Mouse (Mus musculus) stomach, embryonic 14.5 days (tissue): ENCODE data around the gene Tnfrsf8. TPM values are rescaled to one million over a fixed set of nuclear protein-coding genes. Genes with fewer than 3 reads are reported as not detected.
A peak's percentile ranks its signal among the peaks of the same experiment; 100 is the strongest.

Source experiments
- ATAC-seq: fragments of 200-750 bp; cut with Nextera tagmentation; 2 replicates; pipeline ENCODE4 v1.8.0; 2017; ENCODE audit warnings: low read depth, moderate TSS enrichment; ENCODE audit not compliant: insufficient number of reproducible peaks, insufficient read depth, low FRiP score
- H3K27ac ChIP-seq: fragments of 300-500 bp; sonication (generic); 2 replicates; pipeline ENCODE4 v1.5.1; 2014; ENCODE audit warnings: mild to moderate bottlenecking, low read length, moderate library complexity, mixed read lengths
- H3K27me3 ChIP-seq: fragments of 300-500 bp; sonication (generic); 2 replicates; pipeline ENCODE4 v1.6.1; 2014; ENCODE audit warnings: low read length, control low read depth, mixed read lengths; ENCODE audit not compliant: control insufficient read depth, insufficient read depth
- H3K36me3 ChIP-seq: fragments of 300-500 bp; sonication (generic); 2 replicates; pipeline ENCODE4 v1.6.1; 2014; ENCODE audit warnings: mild to moderate bottlenecking, control low read depth, low read length, moderate library complexity, mixed read lengths; ENCODE audit not compliant: control insufficient read depth, insufficient read depth
- H3K4me1 ChIP-seq: fragments of 300-500 bp; sonication (generic); 2 replicates; pipeline ENCODE4 v1.6.1; 2014; ENCODE audit warnings: low read length, control low read depth, mixed read lengths; ENCODE audit not compliant: control insufficient read depth, insufficient read depth
- H3K4me2 ChIP-seq: fragments of 300-500 bp; sonication (generic); replicated peaks from 2 replicates; pipeline ENCODE4 v1.6.1; 2014; ENCODE audit warnings: low read depth, low read length, control low read depth
- H3K4me3 ChIP-seq: fragments of 300-500 bp; sonication (generic); 2 replicates; pipeline ENCODE4 v1.5.1; 2014; ENCODE audit warnings: low read depth, low read length, control low read depth
- H3K9ac ChIP-seq: fragments of 300-500 bp; sonication (generic); replicated peaks from 2 replicates; pipeline ENCODE4 v1.6.1; 2014; ENCODE audit warnings: low read depth, mild to moderate bottlenecking, control low read depth, low read length, moderate library complexity, mixed read lengths
- H3K9me3 ChIP-seq: fragments of 300-500 bp; sonication (generic); 2 replicates; pipeline ENCODE4 v1.6.1; 2016; ENCODE audit warnings: low read depth, low read length, control low read depth; ENCODE audit not compliant: control insufficient read depth
- WGBS: fragments of 180-500 bp; shearing (Covaris S2); extraction: QIAGEN DNeasy Blood & Tissue Kit; methylation state at CpG from one replicate; pipeline ENCODE4 v1.1.7; 2014; 5-methylcytosine and 5-hydroxymethylcytosine counted together
- polyA plus RNA-seq: library from polyadenylated mRNA; unstranded; fragments of >200 nt; fragmentation: Nextera tagmentation; extraction: Ambion mirVana; gene quantifications from 2 replicates; pipeline ENCODE4 v1.2.1, GENCODE M21; 2014

Gene Tnfrsf8
- polyA plus RNA-seq, 1 experiment from 2014 or later, result 0.20 TPM

GRCm38 (mm10) chr4:145270136-145270535 is 44.8 kb downstream of the Tnfrsf8 start:
- Histone ChIP-seq H3K27me3 (no peaks in the 10 kb centered on the region), H3K36me3 (no peaks in the 10 kb centered on the region), H3K9me3 (no peaks in the 10 kb centered on the region), H3K27ac (no peak overlapping the region), H3K9ac (no peak overlapping the region), H3K4me2 (no peak overlapping the region), H3K4me3 (no peak overlapping the region), H3K4me1 (no peaks in the 10 kb centered on the region)
- no peak for ATAC-seq
- 85% methylated on average over 5 of the region's 5 CpGs for WGBS

- 47% methylated on average over 4 of the region's 4 CpGs for WGBS
- no peak overlapping the region for H3K9ac ChIP-seq
- H3K27me3 ChIP-seq, result no peaks in the 10 kb centered on the region
- H3K9me3 ChIP-seq, result no peaks in the 10 kb centered on the region
- no peaks in the 10 kb centered on the region for H3K4me1 ChIP-seq
- no peaks in the 10 kb centered on the region for H3K36me3 ChIP-seq
- H3K4me2 ChIP-seq, result no peak overlapping the region
- no peak overlapping the region for H3K4me3 ChIP-seq
- peak; percentile 16; the same call in 1 of the 2 replicates for ATAC-seq
- H3K27ac ChIP-seq, result no peak overlapping the region
Measured at GRCm38 (mm10) chr4:145267631-145268110, 47.3 kb downstream of the Tnfrsf8 start.

DNA sequence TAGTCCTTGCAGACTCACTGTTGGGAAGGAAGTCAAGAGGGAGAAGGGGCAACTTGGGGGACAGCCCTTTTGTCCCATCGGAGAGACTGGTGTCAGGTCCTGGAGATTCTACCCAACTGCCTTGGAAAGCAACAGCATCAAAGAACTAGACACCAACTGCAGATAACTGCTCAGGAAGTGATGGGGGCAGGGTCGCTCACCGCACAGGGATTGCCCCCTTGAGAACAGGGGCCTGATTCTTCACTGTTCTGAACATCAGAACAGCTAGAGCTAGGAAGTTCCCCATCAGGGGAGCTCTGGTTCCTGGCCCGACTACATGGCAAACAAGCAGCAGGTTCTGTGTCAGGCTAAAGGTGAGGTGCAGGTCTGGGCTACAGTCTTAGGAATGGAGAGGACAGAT is 48.5 kb downstream of the Tnfrsf8 start:
- 83% methylated on average over 4 of the region's 4 CpGs for WGBS
- Histone ChIP-seq H3K4me3 (no peak overlapping the region), H3K36me3 (no peaks in the 10 kb centered on the region), H3K27me3 (no peaks in the 10 kb centered on the region), H3K4me1 (no peaks in the 10 kb centered on the region), H3K9ac (no peak overlapping the region), H3K27ac (no peak overlapping the region), H3K4me2 (no peak overlapping the region), H3K9me3 (no peaks in the 10 kb centered on the region)
- ATAC-seq, result no peak

GRCm38 (mm10) chr4:145264761-145265160 is 50.2 kb downstream of the Tnfrsf8 start:
- H3K4me2 ChIP-seq, result no peak overlapping the region
- H3K9ac ChIP-seq, result no peak overlapping the region
- no peaks in the 10 kb centered on the region for H3K9me3 ChIP-seq
- H3K36me3 ChIP-seq, result no peaks in the 10 kb centered on the region
- H3K4me3 ChIP-seq, result no peak overlapping the region
- WGBS, result 25% methylated on average over 2 of the region's 2 CpGs
- H3K27me3 ChIP-seq, result no peaks in the 10 kb centered on the region
- no peak overlapping the region for H3K27ac ChIP-seq
- ATAC-seq, result no peak
- no peaks in the 10 kb centered on the region for H3K4me1 ChIP-seq

- Histone ChIP-seq H3K4me3 (no peak overlapping the region), H3K9me3 (no peaks in the 10 kb centered on the region), H3K27ac (no peak overlapping the region), H3K9ac (no peak overlapping the region), H3K4me2 (no peak overlapping the region), H3K4me1 (no peaks in the 10 kb centered on the region), H3K27me3 (no peaks in the 10 kb centered on the region), H3K36me3 (no peaks in the 10 kb centered on the region)
- WGBS, result 96% methylated on average over 1 of the region's 1 CpGs
- no peak for ATAC-seq
Measured at GRCm38 (mm10) chr4:145263583-145263982, 51.4 kb downstream of the Tnfrsf8 start.

GRCm38 (mm10) chr4:145260802-145261201 is 54.2 kb downstream of the Tnfrsf8 start:
- no peaks in the 10 kb centered on the region for H3K27me3 ChIP-seq
- no peaks in the 10 kb centered on the region for H3K36me3 ChIP-seq
- H3K9ac ChIP-seq, result no peak overlapping the region
- no peaks in the 10 kb centered on the region for H3K4me1 ChIP-seq
- no peak overlapping the region for H3K4me3 ChIP-seq
- WGBS, result 88% methylated on average over 5 of the region's 5 CpGs
- no peak overlapping the region for H3K27ac ChIP-seq
- no peaks in the 10 kb centered on the region for H3K9me3 ChIP-seq
- ATAC-seq, result no peak
- H3K4me2 ChIP-seq, result no peak overlapping the region

DNA sequence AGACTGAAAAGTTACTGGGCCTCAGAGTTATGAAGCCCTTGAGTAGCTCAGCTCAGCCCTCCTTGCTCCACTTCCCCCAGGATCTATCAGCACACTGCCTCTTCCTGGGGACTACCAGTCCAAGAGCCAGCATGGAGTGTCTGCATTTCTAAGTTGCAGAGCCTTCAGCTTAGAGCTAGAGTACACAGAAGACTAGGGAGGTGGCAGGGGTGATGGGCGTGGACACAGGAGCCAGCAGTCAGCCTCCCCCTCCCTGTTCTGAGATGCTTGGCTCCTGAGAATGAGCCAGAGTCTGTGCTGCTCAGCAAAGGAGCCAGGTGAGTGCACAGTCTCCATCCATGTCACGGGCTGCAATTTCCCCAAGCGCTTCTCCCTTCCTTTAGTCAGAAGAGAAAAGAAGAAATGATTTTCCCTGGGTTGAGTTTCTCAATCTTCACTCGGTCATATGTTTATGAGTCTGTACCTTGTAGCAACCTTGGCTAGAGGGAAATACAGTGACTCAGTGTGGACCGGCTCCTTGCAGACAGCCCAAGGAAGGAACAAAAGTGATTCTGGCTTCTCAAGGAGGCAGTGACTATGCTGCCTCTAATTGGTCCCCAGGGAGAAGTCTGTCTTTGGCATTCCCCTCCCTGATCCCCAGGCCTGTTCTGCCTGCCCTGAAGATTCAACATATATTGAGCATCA is 57.1 kb downstream of the Tnfrsf8 start:
- no peaks in the 10 kb centered on the region for H3K27me3 ChIP-seq
- H3K4me1 ChIP-seq, result no peaks in the 10 kb centered on the region
- no peak for ATAC-seq
- H3K9me3 ChIP-seq, result no peaks in the 10 kb centered on the region
- no peak overlapping the region for H3K4me3 ChIP-seq
- H3K36me3 ChIP-seq, result no peaks in the 10 kb centered on the region
- 58% methylated on average over 5 of the region's 5 CpGs for WGBS
- H3K4me2 ChIP-seq, result no peak overlapping the region
- no peak overlapping the region for H3K9ac ChIP-seq
- no peak overlapping the region for H3K27ac ChIP-seq

GRCm38 (mm10) chr4:145256144-145256543 is 58.8 kb downstream of the Tnfrsf8 start:
- 89% methylated on average over 5 of the region's 5 CpGs for WGBS
- Histone ChIP-seq H3K27me3 (no peaks in the 10 kb centered on the region), H3K4me1 (no peaks in the 10 kb centered on the region), H3K4me2 (no peak overlapping the region), H3K27ac (no peak overlapping the region), H3K4me3 (no peak overlapping the region), H3K9me3 (no peaks in the 10 kb centered on the region), H3K36me3 (no peaks in the 10 kb centered on the region), H3K9ac (no peak overlapping the region)
- no peak for ATAC-seq

GRCm38 (mm10) chr4:145254418-145254817 is 60.5 kb downstream of the Tnfrsf8 start:
- H3K36me3 ChIP-seq, result no peaks in the 10 kb centered on the region
- H3K4me3 ChIP-seq, result no peak overlapping the region
- no peak overlapping the region for H3K27ac ChIP-seq
- H3K4me2 ChIP-seq, result no peak overlapping the region
- no peaks in the 10 kb centered on the region for H3K9me3 ChIP-seq
- no peaks in the 10 kb centered on the region for H3K4me1 ChIP-seq
- H3K27me3 ChIP-seq, result no peaks in the 10 kb centered on the region
- no peak for ATAC-seq
- WGBS, result 39% methylated on average over 13 of the region's 13 CpGs
- no peak overlapping the region for H3K9ac ChIP-seq
